Mouse (Mus musculus) forebrain, embryonic 10.5 days (tissue): ENCODE measurements around the gene Scfd2. TPM values are rescaled to one million over a fixed set of nuclear protein-coding genes. Genes with fewer than 3 reads are reported as not detected.

Experiments
- DNase-seq: peaks from one replicate; pipeline ENCODE4 v3.0.0-alpha.2; 2017; ENCODE audit warnings: low spot score; ENCODE audit errors: extremely low spot score
- H3K27ac ChIP-seq: fragments of 300-500 bp; sonication (generic); 2 replicates; pipeline ENCODE4 v1.5.1; 2016; ENCODE audit warnings: mild to moderate bottlenecking
- H3K27me3 ChIP-seq: fragments of 300-500 bp; sonication (generic); 2 replicates; pipeline ENCODE4 v1.6.1; 2016; ENCODE audit warnings: mild to moderate bottlenecking; ENCODE audit not compliant: poor library complexity, severe bottlenecking
- H3K36me3 ChIP-seq: fragments of 300-500 bp; sonication (generic); replicated peaks from 2 replicates; pipeline ENCODE4 v1.6.1; 2016; ENCODE audit warnings: mild to moderate bottlenecking, moderate library complexity
- H3K4me1 ChIP-seq: fragments of 300-500 bp; sonication (generic); 2 replicates; pipeline ENCODE4 v1.6.1; 2016
- H3K4me3 ChIP-seq: fragments of 300-500 bp; sonication (generic); 2 replicates; pipeline ENCODE4 v1.5.1; 2016; ENCODE audit warnings: mild to moderate bottlenecking, moderate library complexity
- H3K9me3 ChIP-seq: fragments of 300-500 bp; sonication (generic); 2 replicates; pipeline ENCODE4 v1.6.1; 2016; ENCODE audit warnings: mild to moderate bottlenecking, moderate library complexity
- WGBS: fragments of 180-500 bp; shearing (Covaris S2); methylation state at CpG from one replicate; pipeline ENCODE4 v1.1.7; 2016; 5-methylcytosine and 5-hydroxymethylcytosine counted together
- polyA plus RNA-seq: library from polyadenylated mRNA; unstranded; fragments of >200 nt; fragmentation: Nextera tagmentation; extraction: Ambion mirVana; gene quantifications from 2 replicates; pipeline ENCODE4 v1.2.1, GENCODE M21; 2016

Gene Scfd2
- polyA plus RNA-seq, 1 experiment from 2014 or later, result 16.6 TPM

DNA sequence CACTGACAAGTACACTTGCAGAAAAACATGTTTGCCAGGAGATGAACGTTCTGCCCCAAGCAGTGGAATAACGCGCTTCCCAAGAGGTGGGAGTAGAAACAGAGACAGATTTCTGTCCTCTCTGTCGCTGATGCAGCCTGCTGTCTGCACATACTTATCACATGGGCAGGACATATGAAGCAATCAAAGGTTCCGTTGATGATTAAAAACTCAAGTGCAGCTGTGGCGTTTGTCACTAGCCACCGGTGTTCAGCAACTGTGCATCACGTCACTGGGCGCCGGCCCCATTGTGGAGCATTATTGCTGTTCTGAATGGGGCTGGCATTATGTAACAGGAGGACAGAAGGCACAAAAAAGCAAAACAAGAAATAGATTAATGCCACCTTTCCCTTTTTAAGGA lies 348.4 kb downstream of the Scfd2 start:
- no peak for DNase-seq
- Histone ChIP-seq H3K27ac (no peak overlapping the region), H3K9me3 (no peaks in the 10 kb centered on the region), H3K4me3 (no peak overlapping the region), H3K36me3 (no peaks in the 10 kb centered on the region), H3K4me1 (peaks cover 32% of the 10 kb centered on the region), H3K27me3 (0 out of 2 replicates have a peak, but pooled peaks cover 7% of the 10 kb centered on the region)
- 81% methylated on average over 10 of the region's 10 CpGs for WGBS

DNA sequence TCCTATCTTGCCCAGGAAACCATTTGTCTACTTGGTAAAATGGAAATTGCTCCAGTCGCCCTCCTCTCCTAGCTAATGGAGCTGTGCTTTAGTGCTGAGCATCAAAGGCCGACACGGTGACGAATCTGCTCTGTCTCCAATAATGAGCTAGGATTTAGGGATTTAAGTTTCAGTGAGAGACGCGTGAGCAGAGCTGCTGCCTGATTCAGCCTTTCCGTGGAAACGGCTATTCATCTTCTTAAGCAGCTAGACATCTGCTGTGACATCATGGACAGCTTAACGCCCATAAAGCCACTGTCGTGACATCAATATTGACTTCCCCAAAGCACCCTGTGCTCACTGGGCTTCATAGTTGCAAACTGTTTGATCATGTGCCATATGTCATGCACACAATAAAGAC lies 351.3 kb downstream of the Scfd2 start:
- H3K36me3 ChIP-seq, result no peaks in the 10 kb centered on the region
- H3K4me1 ChIP-seq, result peaks cover 52% of the 10 kb centered on the region
- WGBS, result 33% methylated on average over 10 of the region's 10 CpGs
- H3K27ac ChIP-seq, result no peak overlapping the region
- H3K27me3 ChIP-seq, result 0 out of 2 replicates have a peak, but pooled peaks cover 7% of the 10 kb centered on the region
- no peak overlapping the region for H3K4me3 ChIP-seq
- DNase-seq, result no peak
- no peaks in the 10 kb centered on the region for H3K9me3 ChIP-seq

DNA sequence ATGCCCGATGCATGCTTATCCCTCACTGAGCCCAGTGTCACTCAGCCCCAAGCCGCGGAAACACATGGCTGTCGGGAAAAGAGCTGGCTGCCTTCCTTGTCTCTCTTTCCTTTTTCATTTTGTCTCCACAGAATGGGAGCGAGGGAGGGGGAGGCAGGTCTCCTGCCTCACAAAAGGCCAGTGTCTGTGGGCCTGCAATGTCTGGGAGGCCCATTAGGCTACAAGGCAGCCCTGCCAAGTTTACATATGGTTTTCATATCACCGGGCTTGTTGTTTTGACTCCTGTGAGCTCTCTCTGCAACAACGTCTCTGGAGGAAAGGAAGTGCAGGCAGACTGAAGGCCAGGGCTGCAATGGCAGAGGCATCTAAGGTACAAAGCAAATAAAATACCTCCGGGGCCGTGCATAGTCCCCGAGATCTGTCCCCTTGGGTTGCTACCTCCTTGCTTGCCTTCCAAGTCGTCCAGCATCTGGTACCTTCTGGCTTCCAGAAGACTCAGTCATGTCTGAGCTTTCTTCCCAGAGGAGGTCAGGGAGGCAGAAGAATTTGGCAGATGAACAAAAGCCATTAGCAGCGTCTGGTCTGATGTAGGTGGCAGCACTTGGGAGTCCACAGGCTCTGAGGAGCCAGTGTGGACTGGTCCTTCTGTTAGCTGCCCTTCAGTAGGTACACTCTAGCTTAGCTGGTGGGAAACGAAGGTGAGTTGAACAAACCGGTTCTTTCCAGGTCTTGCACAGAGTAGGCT lies 355.9 kb downstream of the Scfd2 start:
- H3K27me3 ChIP-seq, result 0 out of 2 replicates have a peak, but pooled peaks cover under 1% of the 10 kb centered on the region
- H3K27ac ChIP-seq, result peak overlapping the region; percentile 82
- peaks cover 64% of the 10 kb centered on the region for H3K4me1 ChIP-seq
- no peaks in the 10 kb centered on the region for H3K36me3 ChIP-seq
- peak; percentile 37 for DNase-seq
- no peak overlapping the region for H3K4me3 ChIP-seq
- 58% methylated on average over 14 of the region's 14 CpGs for WGBS
- no peaks in the 10 kb centered on the region for H3K9me3 ChIP-seq

DNA sequence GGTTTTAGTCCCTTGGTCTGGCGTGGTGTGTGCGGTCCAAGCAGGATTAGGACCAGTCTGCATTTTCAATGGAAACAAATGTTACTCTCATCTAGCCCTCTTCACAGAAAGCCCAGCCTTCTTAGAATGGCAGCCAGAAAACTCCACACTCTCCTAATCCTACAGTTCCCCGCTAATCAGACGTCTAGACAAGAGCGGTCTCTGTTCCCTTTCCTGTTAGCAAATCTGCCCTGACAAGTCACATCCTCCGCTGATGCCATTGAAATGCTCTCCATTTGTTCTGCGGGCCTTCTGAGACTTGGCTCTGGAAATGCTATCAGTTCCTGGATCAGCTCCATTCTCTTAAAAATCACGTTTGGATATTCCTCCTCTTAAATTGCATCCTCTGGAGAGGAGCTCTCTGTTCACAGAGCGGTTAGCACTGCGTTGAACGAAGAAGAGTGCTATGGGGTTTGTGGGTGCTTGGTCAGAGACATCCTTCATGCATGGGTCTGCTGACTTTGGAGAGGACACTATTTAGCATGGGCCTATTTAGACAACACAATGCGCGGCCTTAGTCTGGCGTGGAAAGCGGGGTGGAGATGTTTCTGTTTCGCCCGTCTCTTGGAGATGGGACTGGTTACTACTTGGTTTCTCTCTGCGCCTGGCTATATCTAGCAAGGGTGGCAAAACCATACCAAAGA lies 358.3 kb downstream of the Scfd2 start:
- DNase-seq, result no peak
- WGBS, result 74% methylated on average over 18 of the region's 18 CpGs
- no peaks in the 10 kb centered on the region for H3K9me3 ChIP-seq
- no peaks in the 10 kb centered on the region for H3K36me3 ChIP-seq
- no peak overlapping the region for H3K4me3 ChIP-seq
- H3K27ac ChIP-seq, result peak overlapping the region; percentile 76; the same call in 1 of the 2 replicates
- peaks cover 46% of the 10 kb centered on the region for H3K4me1 ChIP-seq
- no peaks in the 10 kb centered on the region for H3K27me3 ChIP-seq

DNA sequence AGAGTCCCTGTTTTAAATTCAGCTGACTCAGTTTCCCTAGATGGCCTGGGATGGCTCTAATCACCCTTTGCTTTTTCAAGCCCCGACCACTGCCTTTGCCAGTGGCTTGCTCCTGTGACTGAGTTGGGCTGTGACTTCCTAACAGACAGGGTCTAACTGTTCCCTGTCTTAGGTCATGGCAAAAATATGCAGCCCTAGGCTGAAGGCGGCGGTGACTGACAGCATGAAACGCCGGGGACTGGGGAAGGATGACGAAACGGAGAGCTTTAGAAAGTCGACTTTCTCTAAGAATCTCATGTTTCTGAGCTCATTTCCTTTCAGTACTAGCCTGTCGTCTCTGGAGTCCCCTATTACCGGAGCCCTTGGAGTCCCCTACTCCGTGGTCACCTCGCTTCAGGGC lies 359.4 kb downstream of the Scfd2 start:
- Histone ChIP-seq H3K27ac (peak overlapping the region; percentile 76), H3K9me3 (no peaks in the 10 kb centered on the region), H3K36me3 (no peaks in the 10 kb centered on the region), H3K4me3 (no peak overlapping the region), H3K27me3 (no peaks in the 10 kb centered on the region), H3K4me1 (peaks cover 45% of the 10 kb centered on the region)
- 71% methylated on average over 12 of the region's 12 CpGs for WGBS
- peak; percentile 32 for DNase-seq

DNA sequence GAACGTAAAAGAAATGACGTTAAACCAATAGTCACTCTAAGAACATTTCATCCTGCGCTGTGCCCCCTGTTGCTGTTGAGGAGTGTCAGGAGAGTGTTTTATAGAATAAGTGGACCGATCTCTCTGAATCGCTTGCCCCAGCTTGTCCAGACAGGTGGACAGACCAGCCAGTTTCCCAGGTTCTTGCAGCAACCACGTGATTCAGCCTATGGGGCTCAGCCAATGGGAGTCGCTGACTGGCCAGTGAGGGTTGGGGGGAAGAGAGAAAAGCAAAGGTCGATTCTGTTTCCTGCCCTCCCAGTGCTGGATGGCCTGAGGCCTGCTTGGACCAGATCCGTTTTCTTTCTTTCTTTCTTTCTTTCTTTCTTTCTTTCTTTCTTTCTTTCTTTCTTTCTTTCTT lies 359.8 kb downstream of the Scfd2 start:
- Histone ChIP-seq H3K27me3 (no peaks in the 10 kb centered on the region), H3K4me3 (no peak overlapping the region), H3K9me3 (no peaks in the 10 kb centered on the region), H3K36me3 (no peaks in the 10 kb centered on the region), H3K4me1 (peaks cover 42% of the 10 kb centered on the region), H3K27ac (peak overlapping the region; percentile 76; the same call in 1 of the 2 replicates)
- 68% methylated on average over 9 of the region's 9 CpGs for WGBS
- DNase-seq, result no peak

DNA sequence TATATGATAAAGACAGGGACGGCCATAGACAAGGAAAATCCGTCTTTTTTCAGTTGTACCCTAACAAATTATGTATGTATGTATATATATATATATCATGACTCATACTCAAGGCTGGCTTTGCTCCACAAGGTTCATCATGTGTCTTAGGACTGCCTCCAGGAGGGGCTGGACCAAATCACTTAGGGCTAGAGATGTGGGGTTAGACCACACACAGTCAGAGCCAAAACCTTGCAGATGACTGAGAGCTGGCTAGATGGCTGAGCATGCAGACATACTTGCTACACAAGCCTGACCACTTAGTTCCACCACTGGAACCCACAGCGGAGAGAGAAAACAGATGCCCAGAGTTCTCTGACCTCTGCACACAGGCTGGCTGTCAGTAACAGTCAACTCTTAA lies 363.5 kb downstream of the Scfd2 start:
- no peak overlapping the region for H3K27ac ChIP-seq
- H3K27me3 ChIP-seq, result no peaks in the 10 kb centered on the region
- no peak overlapping the region for H3K4me3 ChIP-seq
- no peaks in the 10 kb centered on the region for H3K36me3 ChIP-seq
- no peaks in the 10 kb centered on the region for H3K9me3 ChIP-seq
- 89% methylated on average over 3 of the region's 3 CpGs for WGBS
- peaks cover 17% of the 10 kb centered on the region for H3K4me1 ChIP-seq
- DNase-seq, result no peak

DNA sequence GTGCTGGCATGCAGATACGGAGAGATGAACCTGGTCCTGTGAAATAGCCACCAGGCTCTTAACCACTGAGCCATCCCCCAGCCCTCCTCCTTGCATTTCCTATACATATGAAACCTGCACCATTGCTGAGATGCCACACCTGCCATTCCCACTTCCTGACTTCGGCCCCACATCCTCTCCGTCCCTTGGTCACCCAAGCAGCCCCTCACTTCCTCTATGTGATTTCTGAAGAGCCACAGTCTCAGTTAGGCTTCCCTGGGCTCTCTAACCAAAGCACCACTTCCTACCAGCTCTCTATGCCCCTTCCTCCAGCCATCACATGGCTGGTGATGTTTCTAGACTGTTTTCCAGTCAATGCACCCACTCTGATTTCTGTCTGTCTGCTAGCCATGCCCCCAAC lies 364.9 kb downstream of the Scfd2 start:
- peaks cover 14% of the 10 kb centered on the region for H3K4me1 ChIP-seq
- no peak overlapping the region for H3K27ac ChIP-seq
- WGBS, result 91% methylated on average over 3 of the region's 3 CpGs
- H3K9me3 ChIP-seq, result no peaks in the 10 kb centered on the region
- H3K4me3 ChIP-seq, result no peak overlapping the region
- no peak for DNase-seq
- no peaks in the 10 kb centered on the region for H3K36me3 ChIP-seq
- no peaks in the 10 kb centered on the region for H3K27me3 ChIP-seq

DNA sequence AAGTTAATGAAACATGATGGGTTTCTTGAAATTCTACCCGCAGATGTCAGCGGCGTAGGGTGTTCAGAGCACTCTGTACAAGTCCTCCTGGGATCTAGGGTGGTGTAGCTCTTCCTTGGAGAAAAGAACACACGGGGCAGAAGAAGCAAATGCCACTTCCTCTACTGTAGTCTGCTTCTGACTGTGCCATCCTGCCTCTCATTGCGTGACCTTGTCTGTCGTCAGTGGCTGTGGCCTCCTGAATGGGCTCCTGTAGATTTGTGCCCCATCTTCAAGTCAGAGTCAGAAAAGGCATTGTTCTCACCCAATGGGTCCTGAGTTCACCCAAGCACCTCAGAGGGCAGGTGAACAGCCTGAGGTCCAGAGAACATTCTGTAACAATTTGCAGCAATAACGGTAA lies 367.0 kb downstream of the Scfd2 start:
- H3K4me3 ChIP-seq, result no peak overlapping the region
- no peak for DNase-seq
- H3K9me3 ChIP-seq, result no peaks in the 10 kb centered on the region
- H3K27ac ChIP-seq, result no peak overlapping the region
- no peaks in the 10 kb centered on the region for H3K36me3 ChIP-seq
- H3K4me1 ChIP-seq, result peaks cover 30% of the 10 kb centered on the region
- no peaks in the 10 kb centered on the region for H3K27me3 ChIP-seq
- WGBS, result 87% methylated on average over 7 of the region's 7 CpGs

DNA sequence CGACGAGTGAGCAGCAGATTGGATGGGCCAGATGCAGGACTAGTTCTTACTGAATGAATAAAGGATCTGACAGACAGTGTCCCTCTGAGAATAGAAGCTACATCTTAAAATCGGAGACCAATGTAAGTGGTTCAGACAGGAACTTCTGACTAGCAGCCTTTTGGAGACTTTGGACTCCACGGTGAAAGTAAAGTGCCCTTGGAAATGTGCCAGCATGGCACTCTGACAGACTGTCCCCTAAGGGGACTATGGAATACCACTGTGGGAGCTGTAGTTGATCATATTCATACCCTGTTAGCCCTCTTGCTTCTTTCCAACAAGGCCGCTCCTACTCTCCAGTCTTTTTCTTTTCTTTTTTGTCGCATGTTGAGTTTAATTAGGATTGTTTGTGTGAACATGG lies 368.4 kb downstream of the Scfd2 start:
- no peak overlapping the region for H3K4me3 ChIP-seq
- H3K27ac ChIP-seq, result no peak overlapping the region
- no peak for DNase-seq
- H3K27me3 ChIP-seq, result no peaks in the 10 kb centered on the region
- H3K36me3 ChIP-seq, result no peaks in the 10 kb centered on the region
- peaks cover 31% of the 10 kb centered on the region for H3K4me1 ChIP-seq
- H3K9me3 ChIP-seq, result 0 out of 2 replicates have a peak, but pooled peaks cover 4% of the 10 kb centered on the region
- WGBS, result 92% methylated on average over 6 of the region's 6 CpGs

DNA sequence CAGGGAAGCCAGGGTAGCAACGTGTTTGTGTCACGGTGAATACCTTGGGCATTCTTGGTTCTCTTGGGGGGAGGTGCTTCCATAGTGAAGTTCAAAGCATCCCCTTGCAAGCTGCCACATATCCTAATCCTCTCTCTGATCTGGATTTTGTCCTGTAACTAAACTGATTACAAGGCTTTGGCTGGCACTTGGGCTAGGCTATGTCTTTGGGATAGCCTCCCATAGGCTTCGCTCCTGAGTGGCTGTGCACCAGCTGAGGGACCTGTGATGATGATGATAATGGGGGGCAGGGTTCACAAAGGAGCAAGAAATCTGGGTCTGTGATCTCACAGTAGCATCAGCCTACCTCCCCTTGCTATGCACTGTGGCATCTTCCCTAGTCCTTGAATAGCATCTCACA lies 369.5 kb downstream of the Scfd2 start:
- 0 out of 2 replicates have a peak, but pooled peaks cover 4% of the 10 kb centered on the region for H3K9me3 ChIP-seq
- WGBS, result 43% methylated on average over 3 of the region's 3 CpGs
- H3K27me3 ChIP-seq, result no peaks in the 10 kb centered on the region
- H3K4me1 ChIP-seq, result peaks cover 31% of the 10 kb centered on the region
- H3K4me3 ChIP-seq, result peak overlapping the region; percentile 30
- DNase-seq, result no peak
- H3K27ac ChIP-seq, result peak overlapping the region; percentile 76
- no peaks in the 10 kb centered on the region for H3K36me3 ChIP-seq

DNA sequence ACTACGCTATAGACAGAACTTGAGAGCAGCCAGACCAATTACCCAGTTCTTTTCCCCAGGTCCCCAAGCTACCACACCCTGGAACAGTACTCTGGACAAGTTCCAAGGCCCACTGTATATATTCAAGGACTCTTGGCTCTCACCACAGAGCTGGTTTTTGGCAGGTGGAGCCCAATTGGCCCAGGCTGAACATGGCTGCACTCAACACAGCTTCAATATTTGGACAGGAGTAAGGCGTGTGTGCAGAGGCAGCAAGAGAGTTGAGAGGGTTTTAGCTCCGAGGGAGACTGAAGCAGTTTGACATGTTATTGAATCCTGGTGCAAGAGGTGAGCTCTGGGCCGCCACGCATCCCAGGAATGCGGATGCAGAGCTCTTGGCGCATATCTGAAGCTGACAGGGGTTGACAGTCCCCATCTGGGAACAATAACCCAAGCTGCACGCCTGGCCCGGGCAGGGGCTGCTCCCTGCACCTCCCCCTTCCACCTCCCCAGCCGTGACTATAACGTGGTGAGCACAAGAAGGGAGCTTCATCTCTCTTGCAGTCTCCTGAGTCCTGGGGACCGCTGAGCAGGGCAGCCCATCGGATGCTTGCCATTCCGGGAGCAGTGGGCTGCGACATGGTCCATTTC lies 370.1 kb downstream of the Scfd2 start:
- H3K4me3 ChIP-seq, result peak overlapping the region; percentile 30
- peaks cover 29% of the 10 kb centered on the region for H3K4me1 ChIP-seq
- H3K27me3 ChIP-seq, result no peaks in the 10 kb centered on the region
- DNase-seq, result peak; percentile 65
- WGBS, result 28% methylated on average over 15 of the region's 15 CpGs
- peak overlapping the region; percentile 76 for H3K27ac ChIP-seq
- 0 out of 2 replicates have a peak, but pooled peaks cover 4% of the 10 kb centered on the region for H3K9me3 ChIP-seq
- H3K36me3 ChIP-seq, result no peaks in the 10 kb centered on the region

DNA sequence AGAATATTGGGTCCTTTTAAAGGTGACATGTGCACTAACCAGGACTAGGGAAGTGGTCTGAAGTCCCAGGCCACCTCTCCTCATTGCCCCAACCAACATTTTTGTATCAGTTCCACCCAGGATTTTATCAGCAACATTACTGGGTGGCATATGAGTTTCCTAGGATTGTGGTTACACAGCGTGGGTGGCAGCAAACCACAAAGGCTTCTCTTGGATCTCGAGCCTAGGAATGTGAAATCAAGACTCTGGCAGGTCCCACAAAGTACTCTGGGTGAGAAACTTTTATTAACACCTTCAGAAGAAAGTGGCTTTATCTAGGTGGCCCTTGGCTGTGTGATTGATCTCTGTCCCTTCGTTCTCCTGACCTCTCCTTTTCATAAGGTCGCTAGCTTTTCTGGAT lies 371.2 kb downstream of the Scfd2 start:
- 76% methylated on average over 4 of the region's 4 CpGs for WGBS
- Histone ChIP-seq H3K27me3 (no peaks in the 10 kb centered on the region), H3K4me3 (no peak overlapping the region), H3K36me3 (no peaks in the 10 kb centered on the region), H3K9me3 (0 out of 2 replicates have a peak, but pooled peaks cover 4% of the 10 kb centered on the region), H3K27ac (no peak overlapping the region), H3K4me1 (peaks cover 40% of the 10 kb centered on the region)
- DNase-seq, result no peak
